Mouse (Mus musculus) layer of hippocampus, postnatal 10 days (tissue): ENCODE measurements around the gene Nrbf2. TPM values are rescaled to one million over a fixed set of nuclear protein-coding genes. Genes with fewer than 3 reads are reported as not detected.
A peak's percentile ranks its signal among the peaks of the same experiment; 100 is the strongest.

Experiments
- DNase-seq, 2 experiments: peaks; one replicate each; pipeline ENCODE4 v3.0.0; 2021; ENCODE audit warnings: low spot score in 2 of 2
- total RNA-seq, 2 experiments: library from RNA; stranded (reverse); gene quantifications; 2 replicates each; pipeline ENCODE4 v1.2.3; 2021

Gene Nrbf2
- total RNA-seq, 2 experiments from 2014 or later: 14.8 to 16.6 TPM

DNA sequence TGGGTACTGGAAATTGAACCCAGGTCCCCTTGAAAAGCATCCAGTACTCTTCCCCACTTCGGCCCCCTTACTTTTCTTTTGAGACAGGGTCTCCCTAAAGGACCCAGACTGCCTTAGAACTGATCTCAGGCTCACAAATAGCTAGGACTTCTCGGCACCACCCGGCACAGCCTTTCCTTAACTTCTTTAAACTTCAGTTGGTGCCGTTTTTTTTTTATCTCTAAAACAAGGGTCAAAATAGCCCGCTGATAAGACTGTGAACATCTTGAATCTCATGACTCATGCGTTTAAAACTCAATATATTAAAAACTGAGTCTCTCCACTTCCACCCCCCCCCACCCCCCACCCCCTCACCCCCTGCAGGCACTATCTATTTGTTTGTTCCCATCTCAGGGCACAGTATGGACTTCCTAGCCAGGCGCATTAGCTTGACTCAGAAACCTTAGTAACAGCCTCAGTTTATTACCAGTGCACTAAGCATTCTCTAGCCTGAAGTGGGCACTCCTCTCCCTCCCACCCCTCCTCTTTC, 10.9 kb upstream of the Nrbf2 start:
- no peak for DNase-seq

DNA sequence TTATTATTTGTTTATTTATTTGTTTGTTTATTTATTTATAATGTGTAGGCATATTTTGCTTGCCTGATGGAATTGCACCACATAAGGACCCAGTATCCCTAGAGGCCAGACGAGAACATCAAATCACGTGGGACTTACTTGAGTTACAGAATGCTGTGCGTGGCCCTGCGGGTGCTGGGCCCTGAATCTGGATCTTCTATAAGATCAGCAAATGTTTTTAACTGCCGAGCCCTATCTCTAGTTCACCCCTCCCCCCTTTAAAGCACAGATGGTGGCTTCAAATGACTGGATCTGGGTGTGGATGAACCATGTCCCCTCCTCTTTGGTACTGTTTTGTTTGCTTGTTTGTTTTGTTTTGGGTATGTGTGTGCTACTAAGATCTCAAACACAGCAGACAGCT, 10.2 kb upstream of the Nrbf2 start:
- DNase-seq: no peak

DNA sequence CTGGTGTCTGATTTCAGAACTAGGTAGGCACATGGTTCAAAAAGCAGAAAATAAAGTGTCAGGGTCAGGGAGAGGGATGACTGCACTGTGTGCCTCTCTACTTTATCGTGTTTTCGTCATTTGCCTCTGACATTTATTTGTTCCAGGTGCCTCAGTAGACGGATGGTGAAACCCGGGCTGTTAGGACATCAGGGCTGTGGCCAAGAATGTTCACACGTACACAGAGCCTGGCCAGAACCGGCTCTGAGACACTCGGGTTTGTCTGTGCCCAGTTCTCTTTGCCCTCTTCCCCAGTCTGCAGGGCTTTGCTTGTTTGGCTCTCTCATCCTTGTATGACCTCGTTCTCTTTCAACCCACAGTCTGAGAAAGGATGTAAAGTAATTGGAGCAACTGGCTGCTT, 6.0 kb upstream of the Nrbf2 start:
- DNase-seq: no peak

DNA sequence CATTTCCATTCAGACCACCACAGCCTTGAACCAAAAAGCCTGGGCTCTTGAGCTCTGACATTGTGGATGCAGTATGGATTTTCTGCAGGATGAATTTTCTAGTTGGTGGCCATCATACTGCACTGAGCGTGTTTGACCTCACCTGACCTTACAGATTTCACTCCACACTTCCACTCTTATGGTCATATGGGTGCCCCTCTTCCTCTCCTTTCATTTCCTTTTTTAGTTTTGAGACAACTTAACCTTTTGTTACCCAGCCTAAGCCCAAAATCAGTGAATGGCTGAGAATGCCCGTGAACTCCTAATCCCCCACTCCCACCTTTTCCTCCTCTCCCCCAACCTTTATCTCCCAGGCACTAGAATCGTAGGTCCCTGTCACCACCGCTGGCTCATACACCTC, 5.5 kb upstream of the Nrbf2 start:
- DNase-seq: no peak

DNA sequence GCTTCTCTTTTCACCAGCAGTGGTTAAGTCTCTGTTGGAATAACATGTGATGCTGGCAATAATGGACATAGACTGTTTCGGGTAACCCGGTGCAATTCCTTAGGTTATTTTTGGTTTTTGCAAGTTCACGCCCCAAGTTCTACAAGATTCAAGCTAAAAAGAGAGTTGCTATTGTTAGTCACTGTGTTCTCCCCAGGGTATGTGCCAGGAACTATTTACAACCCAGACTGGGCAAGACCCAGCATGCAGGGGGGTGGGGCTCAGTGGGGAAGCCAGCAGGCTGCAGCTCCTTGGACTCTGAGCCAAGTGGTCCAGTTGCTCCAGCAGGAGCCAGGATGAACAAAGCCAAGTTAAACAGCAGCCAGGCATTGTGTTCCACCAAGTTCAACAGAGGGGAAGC, 2.8 kb upstream of the Nrbf2 start:
- DNase-seq: peak; percentile 66 to 77

DNA sequence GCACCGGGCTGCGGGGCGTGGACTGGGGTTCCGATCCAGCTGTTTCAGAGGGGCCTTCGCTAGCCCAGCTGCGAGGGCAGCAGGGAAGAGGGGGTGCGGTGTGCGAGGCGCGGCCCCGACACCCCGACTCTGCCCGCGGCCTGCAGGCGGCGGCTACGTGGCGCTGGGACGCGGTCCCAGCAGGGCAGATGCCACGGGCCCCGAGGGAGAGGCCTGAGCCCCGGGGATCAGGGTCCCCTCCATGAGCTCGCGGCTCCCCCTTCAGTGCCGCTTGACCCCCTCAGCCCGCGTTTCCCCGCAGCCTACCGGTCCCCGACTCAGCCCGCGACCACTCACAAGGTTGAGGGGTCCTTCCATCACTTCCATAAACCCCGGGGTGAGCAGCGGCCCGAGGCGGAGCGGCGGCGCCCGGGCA, 337 bp downstream of the Nrbf2 start:
- DNase-seq: no peak

DNA sequence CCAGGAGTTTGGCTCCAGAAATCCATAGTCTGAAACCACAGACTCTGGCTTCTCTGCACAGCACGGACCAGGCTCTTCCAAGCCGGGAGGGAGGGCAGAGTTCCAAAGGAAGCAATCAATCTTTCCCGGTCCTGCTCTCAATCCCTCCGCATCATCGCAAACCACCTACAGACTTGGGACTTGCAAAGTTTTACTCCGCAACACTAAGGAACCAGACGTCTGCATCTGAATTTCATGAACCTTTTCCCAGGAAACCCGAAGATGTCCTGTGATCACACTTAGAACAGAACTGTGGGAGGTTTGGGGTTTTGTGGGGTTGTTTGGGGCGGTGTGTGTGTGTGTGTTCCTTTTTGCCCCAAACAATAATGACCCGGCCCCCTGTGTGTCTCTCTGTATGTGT, 794 bp downstream of the Nrbf2 start:
- peak in 1 of 2 experiments; percentile 24 for DNase-seq

DNA sequence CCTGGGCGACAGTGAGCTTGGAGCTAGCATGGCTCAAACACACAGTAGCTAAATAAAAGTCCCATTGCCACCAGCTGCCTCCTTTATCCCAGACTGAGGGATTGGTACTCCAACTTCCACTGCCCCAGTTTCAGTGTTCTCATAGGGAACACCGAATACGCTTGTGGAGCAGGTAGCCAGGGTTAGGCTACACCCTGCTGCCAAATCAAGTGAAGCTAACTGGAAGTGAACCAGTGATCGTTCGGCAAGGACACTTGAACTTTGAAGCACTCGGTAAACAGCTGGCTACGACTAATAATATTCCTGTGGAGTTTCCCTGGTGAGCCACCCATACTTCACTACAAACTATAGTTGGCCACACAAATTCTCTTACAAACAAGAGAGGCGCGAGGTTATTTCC, 1.6 kb downstream of the Nrbf2 start:
- no peak for DNase-seq

DNA sequence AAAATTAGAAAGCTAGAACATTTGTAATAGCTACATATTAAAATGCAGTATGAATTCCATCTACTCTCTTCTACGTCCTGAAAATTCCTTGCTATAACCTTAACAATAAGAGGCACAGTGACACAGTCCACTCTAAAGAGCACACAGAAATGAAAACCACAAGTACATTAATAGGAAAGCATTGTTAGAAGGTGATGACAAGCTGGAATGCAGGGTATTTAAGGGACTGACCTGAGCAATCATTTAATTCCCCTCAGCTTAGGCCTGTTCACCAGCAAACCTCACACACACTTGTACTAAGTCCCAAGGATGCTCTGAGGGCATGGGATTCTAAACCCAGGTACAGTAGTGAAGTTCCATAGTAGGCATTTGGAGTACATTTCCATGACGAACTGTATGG, 2.6 kb downstream of the Nrbf2 start:
- DNase-seq: no peak

DNA sequence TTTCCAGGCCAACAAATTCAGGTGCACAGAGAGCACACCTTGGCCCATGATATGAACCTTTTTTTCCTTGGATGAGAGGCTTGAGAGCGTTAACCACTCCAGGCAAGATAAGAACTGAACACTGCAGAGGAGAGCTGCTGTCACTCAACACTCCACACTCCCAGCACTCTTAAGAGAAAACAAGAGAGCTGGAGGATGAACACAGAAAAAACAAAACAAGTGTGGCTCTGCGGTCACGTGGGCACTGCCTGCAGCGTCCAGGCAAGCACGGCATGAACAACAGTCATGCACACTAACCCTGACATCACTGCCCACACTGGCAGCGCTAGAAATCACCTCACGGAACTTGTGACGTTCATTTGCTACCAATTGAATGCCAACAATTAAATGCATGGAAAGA, 3.3 kb downstream of the Nrbf2 start:
- DNase-seq: no peak

DNA sequence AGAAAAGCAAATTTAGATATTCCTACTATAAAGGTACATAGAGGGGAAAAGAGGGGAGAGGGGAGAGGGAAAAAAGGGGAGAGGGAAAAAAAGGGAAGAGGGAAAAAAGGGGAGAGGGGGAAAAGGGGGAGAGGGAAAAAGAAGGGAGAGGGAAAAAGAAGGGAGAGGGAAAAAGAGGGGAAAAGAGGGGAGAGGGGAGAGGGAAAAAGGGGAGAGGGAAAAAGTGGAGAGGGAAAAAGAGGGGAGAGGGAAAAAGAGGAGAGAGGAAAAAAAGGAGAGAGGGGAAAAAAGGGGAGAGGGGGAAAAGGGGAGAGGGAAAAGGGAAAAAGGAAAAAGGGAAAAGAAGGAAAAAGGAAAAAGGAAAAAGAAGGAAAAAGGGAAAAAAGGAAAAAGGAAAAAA, 9.2 kb downstream of the Nrbf2 start:
- DNase-seq: no peak

DNA sequence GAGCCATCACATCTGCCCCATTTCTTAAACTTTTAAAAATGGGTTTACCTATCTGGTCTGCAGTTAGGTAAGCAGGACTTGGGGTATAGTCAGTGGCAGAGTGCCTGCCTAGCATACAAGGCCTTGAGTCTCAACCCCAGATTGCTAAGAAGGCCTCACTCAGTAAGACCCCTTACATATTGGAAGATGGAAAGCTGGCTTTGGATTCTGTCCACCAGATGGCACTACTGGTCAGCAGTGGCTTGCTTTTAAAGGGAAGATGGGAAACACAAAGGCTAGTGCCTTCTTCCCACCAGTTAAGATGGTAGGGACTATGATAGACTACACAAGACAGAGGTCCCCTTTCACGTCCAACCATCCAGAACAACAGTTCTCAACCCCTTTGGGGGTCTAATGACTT, 20.3 kb downstream of the Nrbf2 start:
- DNase-seq: peak; percentile 63 to 66

DNA sequence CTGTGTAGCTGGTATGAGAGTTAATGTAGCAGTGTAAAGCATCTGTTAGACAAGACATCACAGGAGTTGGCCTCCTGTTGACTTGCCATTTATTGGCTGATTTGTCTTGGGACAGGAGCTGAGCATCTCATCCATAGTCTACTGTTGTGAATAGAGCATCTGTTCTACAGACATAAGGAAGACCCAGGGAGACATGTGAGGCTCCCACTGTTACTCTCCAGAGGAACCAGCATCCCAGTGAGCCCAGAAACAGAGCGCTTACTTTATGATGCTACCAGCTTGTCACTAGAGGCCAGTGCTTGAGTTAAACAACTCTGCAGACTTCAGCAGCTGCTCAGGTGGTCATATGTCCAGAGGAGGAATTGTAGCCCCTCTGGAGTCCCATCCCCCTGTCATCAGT, 32.0 kb downstream of the Nrbf2 start:
- DNase-seq: no peak

DNA sequence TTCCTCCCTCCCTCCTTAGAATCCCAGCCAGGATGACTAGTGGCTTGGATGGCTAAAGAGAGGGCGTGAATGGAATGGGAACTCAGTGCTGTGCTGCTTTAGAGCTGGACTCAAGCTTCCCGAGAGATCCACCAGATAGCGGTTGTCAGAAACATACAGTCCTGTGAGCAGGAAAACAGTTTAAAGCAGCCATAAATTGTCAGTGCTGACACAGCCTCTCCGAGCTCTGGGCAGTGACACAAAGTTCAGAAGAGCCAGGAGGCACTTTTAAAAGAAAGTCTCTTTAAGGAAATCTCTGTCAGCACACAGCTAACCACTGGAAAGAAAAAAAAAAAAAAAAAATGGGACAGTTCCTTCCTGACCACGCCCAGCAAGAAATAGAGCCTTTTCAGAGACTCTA, 32.8 kb downstream of the Nrbf2 start:
- no peak for DNase-seq

DNA sequence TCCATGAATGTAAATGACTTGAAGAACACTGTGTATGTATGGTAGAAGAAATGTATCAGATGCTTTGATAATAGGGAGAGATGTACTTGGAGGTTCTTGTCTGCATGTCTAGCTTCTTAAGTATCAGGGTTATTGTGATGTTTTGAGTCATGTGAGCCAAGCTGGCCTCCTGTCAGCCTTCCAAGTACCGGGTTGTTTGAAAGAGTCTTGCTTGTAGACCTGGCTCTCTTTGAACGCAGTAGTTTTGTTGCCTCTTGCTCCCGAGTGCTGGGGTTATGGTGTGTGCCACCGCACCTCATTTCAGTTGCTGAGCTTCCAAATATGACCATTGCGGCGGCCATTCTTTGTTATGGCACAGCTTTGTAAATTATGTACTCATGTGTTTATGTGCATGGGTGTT, 34.3 kb downstream of the Nrbf2 start:
- peak; percentile 29 to 37 for DNase-seq

DNA sequence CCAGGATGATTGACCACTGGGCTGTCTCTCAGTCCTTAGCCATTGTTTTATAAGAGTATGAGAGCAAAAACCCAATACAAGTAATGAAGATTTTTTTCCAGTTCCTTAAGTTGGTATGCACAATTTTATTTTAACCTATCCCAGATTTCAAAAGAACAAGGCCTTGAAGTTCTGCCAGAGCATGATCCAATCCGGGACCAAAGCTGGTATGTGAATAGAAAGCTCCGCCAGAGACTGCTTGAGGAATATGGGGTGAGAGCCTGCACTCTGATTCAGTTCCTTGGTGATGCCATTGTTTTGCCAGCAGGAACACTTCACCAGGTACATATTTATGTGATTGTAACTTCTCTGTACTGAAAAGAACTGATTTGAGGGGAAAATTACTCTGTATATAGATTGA, 35.6 kb downstream of the Nrbf2 start:
- no peak for DNase-seq

DNA sequence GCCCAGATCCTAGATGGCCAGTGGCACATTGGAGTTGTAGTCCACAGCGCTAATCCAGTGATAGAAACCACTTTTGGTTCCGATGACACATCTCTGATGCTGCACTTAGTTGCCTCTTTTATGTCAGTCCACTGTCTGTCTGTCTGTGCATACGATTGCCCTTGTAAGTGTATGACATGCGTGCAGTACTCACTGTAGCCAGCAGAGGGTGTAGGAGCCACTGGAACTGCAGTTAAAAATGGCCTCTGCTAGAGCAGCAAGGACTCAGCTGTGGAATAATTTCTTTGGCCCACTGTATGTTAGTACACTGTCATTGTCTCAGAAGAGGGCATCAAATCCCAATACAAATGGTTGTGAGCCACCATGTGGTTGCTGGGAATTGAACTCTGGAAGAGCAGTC, 38.0 kb downstream of the Nrbf2 start:
- peak; percentile 65 to 68 for DNase-seq

DNA sequence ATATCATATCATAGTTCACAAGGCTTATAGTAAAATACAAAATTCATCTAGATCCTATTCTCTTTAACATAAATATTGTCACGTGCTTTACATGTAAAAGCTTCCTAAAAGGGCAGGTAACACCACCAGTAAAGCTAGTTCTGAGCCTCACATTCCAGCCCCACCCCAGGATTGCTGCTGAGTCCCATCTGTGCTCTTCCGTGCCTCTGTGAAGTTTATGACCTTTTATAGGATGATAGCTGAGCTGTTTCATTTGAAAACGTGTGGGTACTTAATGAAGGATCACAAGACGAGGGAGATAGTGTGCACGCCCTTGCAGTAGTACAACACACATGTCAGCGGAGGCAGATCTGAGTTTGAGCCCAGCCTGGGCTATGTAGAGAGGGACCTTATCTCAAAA, 54.7 kb downstream of the Nrbf2 start:
- DNase-seq: no peak

DNA sequence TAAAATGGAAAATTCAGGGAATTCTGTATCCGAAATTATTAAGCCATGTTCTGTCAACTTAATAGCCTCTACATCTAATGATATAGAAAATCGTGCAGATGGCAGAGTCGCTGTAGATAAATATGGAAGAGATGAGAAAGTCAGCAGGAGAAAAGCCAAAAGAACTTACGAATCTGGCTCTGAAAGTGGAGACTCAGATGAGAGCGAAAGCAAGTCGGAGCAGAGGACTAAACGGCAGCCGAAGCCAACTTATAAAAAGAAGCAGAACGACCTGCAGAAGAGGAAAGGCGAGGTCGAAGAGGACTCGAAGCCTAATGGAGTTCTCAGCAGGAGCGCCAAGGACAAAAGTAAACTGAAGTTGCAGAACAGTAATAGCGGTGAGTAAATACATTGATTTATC, 58.6 kb downstream of the Nrbf2 start:
- no peak for DNase-seq

DNA sequence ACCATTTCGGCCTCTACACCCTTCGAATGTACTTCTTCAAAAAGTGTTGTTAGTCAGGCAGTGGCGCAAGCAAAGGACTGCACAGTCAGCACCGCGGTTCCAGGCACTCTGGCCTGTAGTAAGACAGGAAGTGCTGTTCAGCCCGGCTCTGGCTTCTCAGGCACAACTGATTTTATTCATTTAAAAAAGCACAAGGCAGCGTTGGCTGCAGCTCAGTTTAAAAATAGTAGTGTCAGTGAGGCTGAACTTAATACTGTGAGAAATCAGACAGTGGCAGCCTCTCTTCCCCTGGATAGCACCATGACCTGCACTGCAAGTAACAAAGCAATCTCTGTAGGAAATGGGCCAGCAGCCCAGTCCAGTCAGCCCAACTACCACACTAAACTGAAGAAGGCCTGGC, 59.0 kb downstream of the Nrbf2 start:
- DNase-seq: peak; percentile 40 to 60

DNA sequence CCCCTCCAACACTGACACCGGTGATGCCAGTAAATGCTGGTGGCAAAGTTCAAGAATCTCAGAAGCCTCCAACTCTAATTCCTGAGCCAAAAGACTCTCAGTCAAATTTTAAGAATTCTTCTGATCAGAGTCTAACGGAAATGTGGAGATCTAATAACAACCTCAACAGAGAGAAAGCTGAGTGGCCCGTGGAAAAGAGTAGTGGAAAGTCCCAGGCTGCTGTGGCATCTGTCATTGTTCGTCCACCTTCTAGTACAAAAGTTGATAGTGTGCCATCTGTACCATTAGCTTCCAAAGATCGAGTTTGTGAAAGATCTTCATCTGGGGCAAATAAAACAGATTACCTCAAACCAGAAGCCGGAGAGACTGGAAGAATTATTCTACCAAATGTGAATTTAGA, 59.6 kb downstream of the Nrbf2 start:
- no peak for DNase-seq

DNA sequence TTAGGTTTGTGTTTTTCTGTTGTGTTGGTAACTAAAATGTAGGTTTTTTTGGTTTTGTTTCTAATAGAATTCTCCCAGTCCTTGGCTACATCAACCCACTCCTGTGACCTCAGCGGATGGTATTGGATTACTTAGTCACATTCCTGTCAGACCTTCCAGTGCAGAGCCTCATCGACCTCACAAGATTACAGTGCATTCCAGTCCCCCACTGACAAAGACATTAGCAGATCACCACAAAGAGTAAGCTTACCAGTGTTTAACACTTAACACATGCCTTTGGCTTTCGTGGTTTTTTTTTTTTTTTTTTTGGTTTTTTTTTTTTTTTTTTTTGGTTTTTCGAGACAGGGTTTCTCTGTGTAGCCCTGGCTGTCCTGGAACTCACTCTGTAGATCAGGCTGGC, 61.2 kb downstream of the Nrbf2 start:
- DNase-seq: no peak

DNA sequence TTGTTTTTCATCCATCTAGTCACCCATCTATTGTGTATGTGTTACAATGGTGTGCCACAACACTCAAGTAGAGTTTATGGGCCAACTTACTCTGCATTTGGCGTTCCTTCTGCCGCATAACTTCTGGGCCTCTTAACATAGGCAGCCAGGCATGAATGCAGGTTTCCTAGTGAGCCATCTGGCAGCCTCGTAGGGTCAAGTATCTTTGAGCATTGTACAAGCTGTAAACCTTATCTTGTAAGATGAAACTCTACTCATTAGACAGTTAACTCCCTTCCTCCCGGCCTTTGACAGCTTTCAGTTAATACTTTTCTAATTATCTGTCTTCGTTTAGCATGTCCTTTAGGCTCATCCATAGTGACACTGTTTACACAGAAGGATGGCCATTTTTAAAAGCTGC, 63.8 kb downstream of the Nrbf2 start:
- DNase-seq: no peak

DNA sequence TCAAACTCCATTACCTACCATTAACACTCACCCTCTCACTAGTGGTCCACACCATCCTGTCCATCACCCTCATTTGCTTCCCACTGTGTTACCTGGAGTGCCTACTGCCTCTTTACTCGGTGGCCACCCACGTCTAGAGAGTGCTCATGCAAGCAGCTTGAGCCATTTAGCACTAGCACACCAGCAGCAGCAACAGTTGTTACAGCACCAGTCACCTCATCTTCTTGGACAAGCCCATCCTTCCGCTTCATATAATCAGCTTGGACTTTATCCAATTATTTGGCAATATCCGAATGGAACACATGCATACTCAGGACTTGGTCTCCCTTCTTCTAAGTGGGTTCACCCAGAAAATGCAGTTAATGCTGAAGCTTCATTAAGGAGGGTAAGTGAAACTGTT, 64.9 kb downstream of the Nrbf2 start:
- no peak for DNase-seq
